Mouse (Mus musculus): Measurements from ENCODE around the gene Olfr470.
"Not testable (repeated sequence)": the region's sequence is repeated elsewhere in the genome, so short reads cannot be mapped to it uniquely, and the experiment has no call there.

The Olfr470 gene

GRCm38 (mm10) chr7:107847390-107847789, at the start of gene Olfr470:
Gene Olfr470, minus strand, starts transcription at chr7:107847490.
- in situ Hi-C loops (cut with MboI; ENCODE audit: low sequenced_read_pairs), result not testable (repeated sequence)

- in situ Hi-C loops (cut with MboI; ENCODE audit: low sequenced_read_pairs), result no loop called here
Measured at GRCm38 (mm10) chr7:107841719-107842118, 5.6 kb downstream of the Olfr470 start.

GRCm38 (mm10) chr7:107825441-107825840, 21.8 kb downstream of the Olfr470 start, which contains the start of gene Olfr469:
Gene Olfr469, minus strand, starts transcription at chr7:107825541.
- in situ Hi-C loops (cut with MboI; ENCODE audit: low sequenced_read_pairs), result not testable (repeated sequence)

GRCm38 (mm10) chr7:107823867-107824266, 23.4 kb downstream of the Olfr470 start:
- in situ Hi-C loops (cut with MboI; ENCODE audit: low sequenced_read_pairs), result not testable (repeated sequence)

GRCm38 (mm10) chr7:107819442-107819841, 27.8 kb downstream of the Olfr470 start:
- in situ Hi-C loops (cut with MboI; ENCODE audit: low sequenced_read_pairs), result no loop called here

GRCm38 (mm10) chr7:107811963-107812362, 35.3 kb downstream of the Olfr470 start, which contains the start of gene Olfr467:
Gene Olfr467, plus strand, starts transcription at chr7:107812263.
- in situ Hi-C loops (cut with MboI; ENCODE audit: low sequenced_read_pairs), result no loop called here

GRCm38 (mm10) chr7:107802138-107802537, 45.2 kb downstream of the Olfr470 start:
- in situ Hi-C loops (cut with MboI; ENCODE audit: low sequenced_read_pairs), result no loop called here

- in situ Hi-C loops (cut with MboI; ENCODE audit: low sequenced_read_pairs), result no loop called here
Measured at GRCm38 (mm10) chr7:107801108-107801507, 46.2 kb downstream of the Olfr470 start, which contains the start of gene Ovch2. Gene Ovch2, minus strand, starts transcription at chr7:107801208.

GRCm38 (mm10) chr7:107796500-107796899, 50.8 kb downstream of the Olfr470 start:
- in situ Hi-C loops (cut with MboI; ENCODE audit: low sequenced_read_pairs), result no loop called here

Measured in CH12F3 (cell line).